Mouse (Mus musculus) left cerebral cortex, adult 6 months (tissue): ENCODE data around the gene Fmo9. TPM values are rescaled to one million over a fixed set of nuclear protein-coding genes. Genes with fewer than 3 reads are reported as not detected.

Source experiments
- long read RNA-seq, 2 experiments: library from polyadenylated mRNA; unstranded; transcript quantifications; one replicate each; pipeline ENCODE4 v2.0.0; 2019 to 2020
- polyA plus RNA-seq: library from polyadenylated mRNA; unstranded; fragments of <200 nt; fragmentation: Nextera tagmentation; gene quantifications from 2 replicates; pipeline ENCODE4 v1.2.3, GENCODE M21; 2021

Fmo9 gene
- polyA plus RNA-seq: not detected in 2 replicates
- long read RNA-seq, experiment 1: 0 reads
- long read RNA-seq, experiment 2: 0 reads

GRCm38 (mm10) chr1:166681745-166682144, at the start of gene Fmo9:
TSS of gene Fmo9 (minus strand) at chr1:166681845.

GRCm38 (mm10) chr1:166647593-166647992, 34.1 kb downstream of the Fmo9 start, which contains the start of gene Gm4847:
TSS of gene Gm4847 (minus strand) at chr1:166647693.

Other genes with a start within 250 kb of the Fmo9 start
- gene Gm4846, start 184.3 kb downstream of the Fmo9 start, polyA plus RNA-seq: not detected in 2 replicates
- 0.04 TPM in 1 of 2 replicates, not detected in the other for gene Gm4847, start 34.2 kb downstream of the Fmo9 start, polyA plus RNA-seq